Mouse (Mus musculus) small intestine, adult 2 months (tissue): ENCODE results near the gene Extl1.

Source experiments
- CTCF ChIP-seq: fragments of 200-500 bp; IDR thresholded peaks from 2 replicates; pipeline ENCODE4 v1.5.1; 2012; ENCODE audit warnings: low read depth, mild to moderate bottlenecking, control low read depth, inconsistent platforms, low read length, moderate library complexity, mixed read lengths; ENCODE audit not compliant: insufficient replicate concordance, insufficient read length; ENCODE audit errors: extremely low read depth
- POLR2A ChIP-seq: fragments of 200-500 bp; IDR thresholded peaks from 2 replicates; pipeline ENCODE4 v1.6.1; 2012; ENCODE audit warnings: low read depth, mild to moderate bottlenecking, control low read depth, inconsistent platforms, low read length, moderate library complexity

DNA sequence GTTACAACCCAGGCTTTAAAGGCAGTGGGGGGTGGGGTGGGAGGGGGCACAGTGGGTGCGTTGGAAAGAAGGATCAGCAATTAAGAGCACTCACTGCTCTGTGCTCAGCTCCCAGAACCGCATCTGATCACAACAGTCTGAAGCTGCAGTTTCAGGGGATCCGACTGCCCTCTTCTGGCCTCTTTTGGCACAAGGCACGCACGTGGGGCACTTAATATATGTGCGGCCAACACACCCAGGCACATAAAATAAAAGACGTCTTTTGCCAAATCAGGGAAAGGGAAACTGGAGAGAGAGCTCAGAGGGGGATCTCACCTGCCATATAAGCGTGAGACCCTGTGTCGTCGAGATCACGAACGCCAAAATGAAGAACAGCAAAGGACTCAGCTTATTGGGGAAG, 9.4 kb upstream of the Extl1 start:
- TF ChIP-seq POLR2A (no peak), CTCF (no peak)
